Mouse (Mus musculus) cerebellum, adult 18-20 months (tissue): Measurements from ENCODE around the gene Slc1a5.

Experiments used
- DNase-seq, 2 experiments: peaks; one replicate each; pipeline ENCODE4 v3.0.0; 2021

Gene Slc1a5

GRCm38 (mm10) chr7:16821091-16821490 lies 40.0 kb downstream of the Slc1a5 start:
- no peak for DNase-seq

GRCm38 (mm10) chr7:16821669-16822101 lies 40.5 kb downstream of the Slc1a5 start:
- DNase-seq: peak; percentile 57 to 61

GRCm38 (mm10) chr7:16823734-16824133 lies 42.6 kb downstream of the Slc1a5 start:
- DNase-seq: peak; percentile 46 to 52

- no peak for DNase-seq
Observed at GRCm38 (mm10) chr7:16825785-16826184, 44.6 kb downstream of the Slc1a5 start.

GRCm38 (mm10) chr7:16826571-16826970 lies 45.4 kb downstream of the Slc1a5 start:
- no peak for DNase-seq

- DNase-seq: no peak
Observed at GRCm38 (mm10) chr7:16827274-16827673, 46.1 kb downstream of the Slc1a5 start.

- DNase-seq: no peak
Observed at GRCm38 (mm10) chr7:16830449-16830848, 49.3 kb downstream of the Slc1a5 start.

- DNase-seq: no peak
Observed at GRCm38 (mm10) chr7:16837916-16838803, 57.0 kb downstream of the Slc1a5 start.

GRCm38 (mm10) chr7:16838804-16839426 lies 57.8 kb downstream of the Slc1a5 start:
- no peak for DNase-seq

- DNase-seq: no peak
Observed at GRCm38 (mm10) chr7:16839427-16840108, 58.4 kb downstream of the Slc1a5 start.

- DNase-seq: no peak
Observed at GRCm38 (mm10) chr7:16840109-16840491, 59.0 kb downstream of the Slc1a5 start.

GRCm38 (mm10) chr7:16841078-16841477 lies 59.9 kb downstream of the Slc1a5 start:
- no peak for DNase-seq

- no peak for DNase-seq
Observed at GRCm38 (mm10) chr7:16841561-16842560, 60.7 kb downstream of the Slc1a5 start.

GRCm38 (mm10) chr7:16842645-16843063 lies 61.5 kb downstream of the Slc1a5 start, which contains the start of gene Prkd2:
TSS of gene Prkd2 (plus strand) at chr7:16842902.
- DNase-seq: peak; percentile 89 to 93

- peak in 1 of 2 experiments; percentile 43 for DNase-seq
Observed at GRCm38 (mm10) chr7:16843441-16844171, 62.5 kb downstream of the Slc1a5 start.

- no peak for DNase-seq
Observed at GRCm38 (mm10) chr7:16844696-16845071, 63.5 kb downstream of the Slc1a5 start.

GRCm38 (mm10) chr7:16845072-16845819 lies 64.1 kb downstream of the Slc1a5 start:
- no peak for DNase-seq

- no peak for DNase-seq
Observed at GRCm38 (mm10) chr7:16845820-16846167, 64.7 kb downstream of the Slc1a5 start.

GRCm38 (mm10) chr7:16846775-16847174 lies 65.6 kb downstream of the Slc1a5 start:
- no peak for DNase-seq

GRCm38 (mm10) chr7:16847507-16847906 lies 66.4 kb downstream of the Slc1a5 start:
- no peak for DNase-seq
